Mouse (Mus musculus): ENCODE measurements around the gene Tmtc4. TPM values are rescaled to one million over a fixed set of nuclear protein-coding genes. Genes with fewer than 3 reads are reported as not detected.

Tmtc4 gene
- total RNA-seq, 2 experiments from 2014 or later, result 7.5 to 8.1 TPM

DNA sequence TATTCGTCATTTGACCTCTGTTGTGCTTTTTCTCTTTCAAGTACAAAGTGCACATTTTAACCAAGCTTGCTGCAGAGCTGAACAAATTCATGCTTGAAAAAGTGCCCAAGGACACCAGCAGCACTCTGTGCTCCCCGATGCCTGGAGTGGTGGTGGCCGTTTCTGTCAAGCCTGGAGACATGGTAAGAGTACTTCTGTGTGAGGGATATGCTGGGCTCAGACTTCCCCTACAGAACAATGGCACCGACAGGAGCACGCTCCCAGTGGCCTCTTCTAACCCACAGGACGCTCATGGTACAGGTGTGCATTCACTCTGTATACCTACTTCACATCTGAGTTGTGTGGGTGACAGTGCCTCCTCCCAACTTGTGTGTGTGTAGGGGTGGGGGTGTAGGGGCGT is 107.1 kb downstream of the Tmtc4 start:
- no peak for ATAC-seq (replicated peaks; ENCODE audit: poor library complexity)

DNA sequence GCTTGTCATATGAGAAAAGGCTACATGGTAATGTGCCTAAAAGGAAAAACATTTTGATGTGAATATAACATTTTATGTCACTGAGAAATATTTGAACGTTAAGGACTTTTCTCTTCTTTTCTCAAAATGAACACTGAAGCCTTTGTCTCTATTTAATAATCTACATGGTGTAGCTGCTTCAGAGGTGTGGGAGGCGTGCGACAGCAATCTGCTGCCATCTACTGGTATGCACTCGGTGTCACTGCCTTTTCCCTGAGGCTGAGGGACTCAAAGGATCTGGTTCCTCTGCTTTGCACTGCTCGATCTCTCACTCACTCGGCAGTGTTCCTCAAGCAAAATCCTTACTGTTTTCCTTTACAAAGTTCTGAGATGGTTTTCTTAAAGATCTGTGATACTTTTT is 107.7 kb downstream of the Tmtc4 start:
- peak; percentile 100 for ATAC-seq (replicated peaks; ENCODE audit: poor library complexity)

GRCm38 (mm10) chr14:122875636-122876035 is 108.2 kb downstream of the Tmtc4 start:
- no peak for ATAC-seq (replicated peaks; ENCODE audit: poor library complexity)

GRCm38 (mm10) chr14:122875056-122875455 is 108.8 kb downstream of the Tmtc4 start:
- no peak for ATAC-seq (replicated peaks; ENCODE audit: poor library complexity)

DNA sequence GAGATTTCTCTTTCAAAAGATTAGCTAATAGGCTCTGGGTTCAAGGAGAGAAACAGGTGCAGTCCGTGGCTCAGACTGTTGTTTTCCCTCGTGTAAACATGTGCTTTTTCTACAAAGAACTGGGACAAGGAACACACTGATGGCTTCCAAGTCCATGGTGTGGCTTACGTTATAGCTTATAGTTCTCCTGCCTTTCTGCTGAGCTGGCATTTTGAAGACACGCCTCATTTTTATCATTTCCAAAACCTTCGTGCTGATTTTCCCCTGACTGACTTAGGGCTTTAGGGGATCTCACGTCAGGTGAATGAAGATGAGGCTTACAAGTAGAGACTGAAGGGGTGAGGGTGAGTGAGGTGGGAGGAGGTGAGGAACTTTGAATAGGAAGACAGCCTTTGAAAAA is 111.2 kb downstream of the Tmtc4 start:
- no peak for ATAC-seq (replicated peaks; ENCODE audit: poor library complexity)

- no peak for ATAC-seq (replicated peaks; ENCODE audit: poor library complexity)
Measured at GRCm38 (mm10) chr14:122871841-122872580, 111.8 kb downstream of the Tmtc4 start.

- no peak for ATAC-seq (replicated peaks; ENCODE audit: poor library complexity)
Measured at GRCm38 (mm10) chr14:122869831-122870230, 114.0 kb downstream of the Tmtc4 start.

Other genes with a start within 250 kb of the Tmtc4 start
- gene Ggact, start 70.3 kb downstream of the Tmtc4 start, total RNA-seq (2015), result 6.2 and 9.9 TPM in 2 replicates
- gene Ggact, start 70.3 kb downstream of the Tmtc4 start, total RNA-seq (2017), result 3.7 and 7.9 TPM in 2 replicates